Mouse (Mus musculus): ENCODE results near the gene Hal. TPM values are rescaled to one million over a fixed set of nuclear protein-coding genes. Genes with fewer than 3 reads are reported as not detected.

Gene Hal
- total and polyA plus RNA-seq, 3 experiments, result 0.03 to 0.12 TPM; not detected in 1

DNA sequence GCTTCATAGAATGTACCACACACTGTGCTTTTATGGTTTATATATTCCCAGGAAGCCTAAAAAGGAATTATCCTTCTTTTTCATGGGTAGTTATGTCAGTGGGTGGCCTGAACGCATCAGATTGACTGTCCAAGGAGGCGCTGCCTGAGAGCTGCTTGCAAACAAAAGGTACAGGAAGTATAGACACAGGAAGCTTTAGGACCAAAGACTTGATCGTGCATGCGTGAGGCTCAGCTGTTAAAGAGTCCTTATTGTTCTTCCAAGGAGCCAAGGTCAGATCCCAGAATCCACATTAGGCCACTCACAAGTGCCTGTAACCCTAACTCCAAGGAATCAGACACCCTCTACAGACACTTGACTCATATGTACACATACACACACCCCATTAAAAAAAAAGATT is 53.8 kb downstream of the Hal start:
- H3K9ac ChIP-seq (ENCODE audit: control insufficient read depth, low read depth, low read length, poor library complexity, severe bottlenecking), result no peak overlapping the region
- no peak overlapping the region for H3K4me3 ChIP-seq (ENCODE audit: control insufficient read depth in 1 of 2, insufficient read depth in 1 of 2, low read depth in 2 of 2, low read length in 2 of 2)
- H3K36me3 ChIP-seq (ENCODE audit: control insufficient read depth in 1 of 2, insufficient read depth in 2 of 2, low read length in 2 of 2), result peaks cover 0 to 4% of the 10 kb centered on the region in 2 experiments; a peak in 2 of 4 replicates
- no peaks in the 10 kb centered on the region for H3K9me3 ChIP-seq (replicated peaks; ENCODE audit: insufficient read depth, low read length)
- no peak for DNase-seq (ENCODE audit: low read depth, low spot score)
- H3K4me1 ChIP-seq (ENCODE audit: control insufficient read depth in 1 of 2, insufficient read depth in 2 of 2, low read length in 2 of 2), result peaks cover 0 to 6% of the 10 kb centered on the region in 2 experiments; a peak in 3 of 4 replicates
- H3K27me3 ChIP-seq (ENCODE audit: control insufficient read depth in 1 of 2, insufficient read depth in 2 of 2, low read length in 2 of 2), result peaks cover 5 to 7% of the 10 kb centered on the region in 2 experiments
- no peak overlapping the region for H3K27ac ChIP-seq (ENCODE audit: control insufficient read depth, low read depth, low read length)
- H3K79me2 ChIP-seq (ENCODE audit: control insufficient read depth, insufficient read depth, low read length, poor library complexity), result no peaks in the 10 kb centered on the region
- TF ChIP-seq HCFC1 (IDR thresholded peaks at IDR 0.05; ENCODE audit: low read depth, low read length), result no peak
- no peak for TF ChIP-seq EP300 (IDR thresholded peaks at IDR 0.05; ENCODE audit: low read depth in 1 of 2, low read length in 2 of 2)
- no peak for TF ChIP-seq POLR2AphosphoS5 (IDR thresholded peaks at IDR 0.05; ENCODE audit: borderline replicate concordance, low read depth, low read length)
- TF ChIP-seq CTCF (IDR thresholded peaks at IDR 0.05 in 2 of 3, conservative IDR thresholded peaks at IDR 0.05 in 1 of 3; ENCODE audit: control insufficient read depth in 1 of 3, insufficient read depth in 1 of 3, low read depth in 2 of 3, low read length in 3 of 3, poor library complexity in 1 of 3, severe bottlenecking in 1 of 3), result no peak
- TF ChIP-seq MXI1 (IDR thresholded peaks at IDR 0.05; ENCODE audit: low read depth, low read length), result no peak
- no peak for TF ChIP-seq MAX (IDR thresholded peaks at IDR 0.05; ENCODE audit: low read length)
- TF ChIP-seq BHLHE40 (IDR thresholded peaks at IDR 0.05; ENCODE audit: borderline replicate concordance, low read depth, low read length), result no peak
- TF ChIP-seq RAD21 (IDR thresholded peaks at IDR 0.05; ENCODE audit: low read depth, low read length), result no peak
- no peak for TF ChIP-seq MYB (IDR thresholded peaks at IDR 0.05; ENCODE audit: low read depth, low read length)
- TF ChIP-seq TBP (IDR thresholded peaks at IDR 0.05; ENCODE audit: low read depth, low read length), result no peak

DNA sequence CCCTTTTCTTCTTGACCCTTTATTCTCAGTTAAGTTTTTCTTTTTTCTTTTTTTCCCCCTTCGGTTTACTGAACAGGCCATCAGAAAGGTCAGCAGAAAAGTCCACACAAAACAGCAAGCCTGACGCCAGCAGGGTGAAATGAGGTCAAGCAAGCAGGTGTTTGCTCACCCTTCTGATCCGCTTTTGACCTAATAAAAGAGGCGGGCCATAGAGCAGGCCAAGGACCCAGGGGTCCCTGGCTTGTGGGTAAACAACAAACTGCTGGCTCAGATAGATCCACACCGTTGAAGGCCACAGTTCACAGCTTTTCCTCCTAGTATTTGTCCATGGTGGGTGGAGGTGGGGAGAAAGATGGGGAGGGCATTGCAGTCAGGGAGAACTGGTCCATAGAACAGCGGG is 54.6 kb downstream of the Hal start:
- DNase-seq (ENCODE audit: low read depth, low spot score), result no peak
- peaks cover 0 to 4% of the 10 kb centered on the region in 2 experiments; a peak in 2 of 4 replicates for H3K36me3 ChIP-seq (ENCODE audit: control insufficient read depth in 1 of 2, insufficient read depth in 2 of 2, low read length in 2 of 2)
- no peaks in the 10 kb centered on the region for H3K79me2 ChIP-seq (ENCODE audit: control insufficient read depth, insufficient read depth, low read length, poor library complexity)
- H3K4me1 ChIP-seq (ENCODE audit: control insufficient read depth in 1 of 2, insufficient read depth in 2 of 2, low read length in 2 of 2), result peaks cover 0 to 6% of the 10 kb centered on the region in 2 experiments; a peak in 3 of 4 replicates
- H3K4me3 ChIP-seq (ENCODE audit: control insufficient read depth in 1 of 2, insufficient read depth in 1 of 2, low read depth in 2 of 2, low read length in 2 of 2), result no peak overlapping the region
- no peaks in the 10 kb centered on the region for H3K9me3 ChIP-seq (replicated peaks; ENCODE audit: insufficient read depth, low read length)
- H3K27me3 ChIP-seq (ENCODE audit: control insufficient read depth in 1 of 2, insufficient read depth in 2 of 2, low read length in 2 of 2), result peaks cover 2 to 4% of the 10 kb centered on the region in 2 experiments; a peak in 3 of 4 replicates
- TF ChIP-seq MYC (IDR thresholded peaks at IDR 0.05; ENCODE audit: low read depth, low read length) (no peak), UBTF (IDR thresholded peaks at IDR 0.05; ENCODE audit: borderline replicate concordance, insufficient read depth, low read depth, low read length) (no peak), ETS1 (IDR thresholded peaks at IDR 0.05; ENCODE audit: low read depth, low read length) (no peak), MAX (IDR thresholded peaks at IDR 0.05; ENCODE audit: low read length) (no peak), RCOR1 (IDR thresholded peaks at IDR 0.05; ENCODE audit: low read depth, low read length) (no peak)
- no peak overlapping the region for H3K27ac ChIP-seq (ENCODE audit: control insufficient read depth, low read depth, low read length)
- no peak overlapping the region for H3K9ac ChIP-seq (ENCODE audit: control insufficient read depth, low read depth, low read length, poor library complexity, severe bottlenecking)

DNA sequence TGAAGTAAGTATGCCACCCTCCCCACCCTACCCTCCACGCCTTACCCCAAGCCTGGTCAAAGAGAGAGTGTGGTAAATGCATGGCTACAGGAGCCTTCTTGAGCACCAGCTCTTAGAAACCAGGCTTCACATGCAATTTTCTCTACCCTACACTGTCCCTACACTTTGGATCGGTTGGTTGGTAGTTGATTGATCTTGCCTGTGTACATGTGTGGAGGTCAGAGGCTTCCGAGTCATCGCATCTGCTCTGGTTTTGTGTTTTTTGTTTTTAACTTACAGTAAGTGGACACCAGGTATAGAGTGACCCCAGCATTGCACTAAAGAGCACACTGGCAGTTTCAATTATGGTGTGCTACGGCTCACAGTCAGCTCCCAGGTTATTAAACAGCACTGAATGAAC is 55.6 kb downstream of the Hal start:
- H3K4me3 ChIP-seq (ENCODE audit: control insufficient read depth in 1 of 2, insufficient read depth in 1 of 2, low read depth in 2 of 2, low read length in 2 of 2), result no peak overlapping the region
- TF ChIP-seq MYC (IDR thresholded peaks at IDR 0.05; ENCODE audit: low read depth, low read length), result no peak
- no peak for TF ChIP-seq CHD2 (IDR thresholded peaks at IDR 0.05; ENCODE audit: low read length)
- TF ChIP-seq UBTF (IDR thresholded peaks at IDR 0.05; ENCODE audit: borderline replicate concordance, insufficient read depth, low read depth, low read length), result no peak
- TF ChIP-seq ZMIZ1 (IDR thresholded peaks at IDR 0.05; ENCODE audit: low read depth, low read length), result no peak
- no peak for TF ChIP-seq ELF1 (IDR thresholded peaks at IDR 0.05; ENCODE audit: low read depth, low read length)
- TF ChIP-seq POLR2A (IDR thresholded peaks at IDR 0.05; ENCODE audit: control insufficient read depth in 1 of 2, insufficient read depth in 1 of 2, low read depth in 1 of 2, low read length in 2 of 2, poor library complexity in 1 of 2), result no peak
- no peak for TF ChIP-seq ETS1 (IDR thresholded peaks at IDR 0.05; ENCODE audit: low read depth, low read length)
- TF ChIP-seq POLR2AphosphoS5 (IDR thresholded peaks at IDR 0.05; ENCODE audit: borderline replicate concordance, low read depth, low read length), result no peak
- no peak for TF ChIP-seq USF1 (IDR thresholded peaks at IDR 0.05; ENCODE audit: low read depth, low read length)
- H3K27ac ChIP-seq (ENCODE audit: control insufficient read depth, low read depth, low read length), result no peak overlapping the region
- H3K9ac ChIP-seq (ENCODE audit: control insufficient read depth, low read depth, low read length, poor library complexity, severe bottlenecking), result no peak overlapping the region
- H3K36me3 ChIP-seq (ENCODE audit: control insufficient read depth in 1 of 2, insufficient read depth in 2 of 2, low read length in 2 of 2), result peaks cover 0 to 4% of the 10 kb centered on the region in 2 experiments; a peak in 2 of 4 replicates
- H3K4me1 ChIP-seq (ENCODE audit: control insufficient read depth in 1 of 2, insufficient read depth in 2 of 2, low read length in 2 of 2), result peaks cover 0 to 6% of the 10 kb centered on the region in 2 experiments; a peak in 3 of 4 replicates
- no peak for DNase-seq (ENCODE audit: low read depth, low spot score)
- no peaks in the 10 kb centered on the region for H3K9me3 ChIP-seq (replicated peaks; ENCODE audit: insufficient read depth, low read length)
- H3K27me3 ChIP-seq (ENCODE audit: control insufficient read depth in 1 of 2, insufficient read depth in 2 of 2, low read length in 2 of 2), result no peaks in the 10 kb centered on the region
- H3K79me2 ChIP-seq (ENCODE audit: control insufficient read depth, insufficient read depth, low read length, poor library complexity), result no peaks in the 10 kb centered on the region

Measured in MEL (cell line).